Mouse (Mus musculus) ES-E14 (cell line): ENCODE results near the gene Tma7.

ENCODE experiments used
- CHD2 ChIP-seq: IDR thresholded peaks from 2 replicates; pipeline ENCODE4 v1.6.1; 2014; ENCODE audit warnings: mild to moderate bottlenecking, low read depth, low read length, inconsistent platforms
- HCFC1 ChIP-seq: IDR thresholded peaks from 2 replicates; pipeline ENCODE4 v1.6.1; 2012; ENCODE audit warnings: low read length, inconsistent platforms, borderline replicate concordance; ENCODE audit not compliant: insufficient read depth
- MAFK ChIP-seq: IDR thresholded peaks from 2 replicates; pipeline ENCODE4 v1.6.1; 2014; ENCODE audit warnings: mild to moderate bottlenecking, low read depth, low read length, inconsistent platforms; ENCODE audit not compliant: insufficient read depth
- ZC3H11A ChIP-seq: IDR thresholded peaks from 2 replicates; pipeline ENCODE4 v1.6.1; 2012; ENCODE audit warnings: low read depth, mild to moderate bottlenecking, inconsistent platforms, low read length, borderline replicate concordance
- ZNF384 ChIP-seq: IDR thresholded peaks from 2 replicates; pipeline ENCODE4 v1.6.1; 2012; ENCODE audit warnings: low read depth, low read length, inconsistent platforms

- no peak for TF ChIP-seq ZNF384
- TF ChIP-seq CHD2 = no peak
- TF ChIP-seq MAFK = no peak
- TF ChIP-seq HCFC1 = no peak
- no peak for TF ChIP-seq ZC3H11A
Measured at GRCm38 (mm10) chr9:109098969-109099368, 16.6 kb upstream of the Tma7 start.
